Mouse (Mus musculus): ENCODE measurements at regions not wholly inside any gene's neighbourhood (a gene's known extent, or its start where the extent isn't known, plus 50 kb on each side); places are given as distances from the start of the nearest gene placed in this dataset.

- H3K27ac ChIP-seq (replicated peaks) = no peak overlapping the region
- no peak overlapping the region for H3K9ac ChIP-seq (replicated peaks)
- 0 out of 2 replicates have a peak, but pooled peaks cover 5% of the 10 kb centered on the region for H3K4me1 ChIP-seq
- H3K36me3 ChIP-seq = no peaks in the 10 kb centered on the region
- no peak for ATAC-seq (replicated peaks)
- 72% methylated on average over 8 of the region's 8 CpGs for WGBS
- H3K4me2 ChIP-seq (replicated peaks) = no peak overlapping the region
- no peaks in the 10 kb centered on the region for H3K27me3 ChIP-seq
- H3K9me3 ChIP-seq = no peaks in the 10 kb centered on the region
- H3K4me3 ChIP-seq = no peak overlapping the region
These were observed 194.2 kb downstream of the Ajap1 start for GRCm38 (mm10) chr4:153288362-153288761.

DNA sequence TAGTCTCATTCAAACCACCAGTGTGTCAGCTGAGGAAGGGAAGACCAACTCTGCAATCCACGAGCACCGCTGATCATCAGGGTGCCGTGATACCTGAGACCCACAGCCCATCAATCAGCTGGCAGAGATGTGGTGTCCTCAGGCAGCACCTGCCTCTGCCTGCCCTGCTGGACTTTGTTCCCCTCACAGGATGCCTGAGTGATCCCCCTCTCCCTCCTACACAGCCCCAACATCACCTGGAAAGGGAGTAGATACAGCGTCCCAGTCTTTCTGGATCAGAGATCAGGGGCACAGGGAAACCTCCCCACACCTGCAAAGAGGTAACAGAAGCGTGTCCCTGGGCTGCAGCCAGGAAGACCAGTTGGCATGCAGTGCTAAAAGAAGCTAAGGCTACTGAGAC lies 198.4 kb downstream of the Ajap1 start:
- Histone ChIP-seq H3K4me2 (replicated peaks) (no peak overlapping the region), H3K9me3 (no peaks in the 10 kb centered on the region), H3K36me3 (no peaks in the 10 kb centered on the region), H3K4me3 (no peak overlapping the region), H3K4me1 (no peaks in the 10 kb centered on the region), H3K27ac (replicated peaks) (no peak overlapping the region), H3K9ac (replicated peaks) (no peak overlapping the region), H3K27me3 (no peaks in the 10 kb centered on the region)
- ATAC-seq (replicated peaks) = no peak
- WGBS = 92% methylated on average over 5 of the region's 5 CpGs

- WGBS = 63% methylated on average over 5 of the region's 5 CpGs
These were observed 206.0 kb downstream of the Ajap1 start for GRCm38 (mm10) chr4:153276571-153276970.

GRCm38 (mm10) chr4:153271376-153271775 lies 211.2 kb downstream of the Ajap1 start:
- Histone ChIP-seq H3K9me3 (no peaks in the 10 kb centered on the region), H3K9ac (replicated peaks) (no peak overlapping the region), H3K36me3 (no peaks in the 10 kb centered on the region), H3K27ac (replicated peaks) (no peak overlapping the region), H3K27me3 (no peaks in the 10 kb centered on the region), H3K4me2 (replicated peaks) (no peak overlapping the region), H3K4me1 (peaks cover 8% of the 10 kb centered on the region), H3K4me3 (no peak overlapping the region)
- no peak for ATAC-seq (replicated peaks)
- 8% methylated on average over 5 of the region's 5 CpGs for WGBS

More at GRCm38 (mm10) chr4:153276571-153276970, 206.0 kb downstream of the Ajap1 start:
- H3K4me3 ChIP-seq = no peak overlapping the region
- H3K36me3 ChIP-seq = no peaks in the 10 kb centered on the region
- no peak overlapping the region for H3K27ac ChIP-seq (replicated peaks)
- no peak overlapping the region for H3K4me2 ChIP-seq (replicated peaks)
- H3K27me3 ChIP-seq = no peaks in the 10 kb centered on the region
- no peaks in the 10 kb centered on the region for H3K9me3 ChIP-seq
- peaks cover 3% of the 10 kb centered on the region for H3K4me1 ChIP-seq
- H3K9ac ChIP-seq (replicated peaks) = no peak overlapping the region
- ATAC-seq (replicated peaks) = no peak

DNA sequence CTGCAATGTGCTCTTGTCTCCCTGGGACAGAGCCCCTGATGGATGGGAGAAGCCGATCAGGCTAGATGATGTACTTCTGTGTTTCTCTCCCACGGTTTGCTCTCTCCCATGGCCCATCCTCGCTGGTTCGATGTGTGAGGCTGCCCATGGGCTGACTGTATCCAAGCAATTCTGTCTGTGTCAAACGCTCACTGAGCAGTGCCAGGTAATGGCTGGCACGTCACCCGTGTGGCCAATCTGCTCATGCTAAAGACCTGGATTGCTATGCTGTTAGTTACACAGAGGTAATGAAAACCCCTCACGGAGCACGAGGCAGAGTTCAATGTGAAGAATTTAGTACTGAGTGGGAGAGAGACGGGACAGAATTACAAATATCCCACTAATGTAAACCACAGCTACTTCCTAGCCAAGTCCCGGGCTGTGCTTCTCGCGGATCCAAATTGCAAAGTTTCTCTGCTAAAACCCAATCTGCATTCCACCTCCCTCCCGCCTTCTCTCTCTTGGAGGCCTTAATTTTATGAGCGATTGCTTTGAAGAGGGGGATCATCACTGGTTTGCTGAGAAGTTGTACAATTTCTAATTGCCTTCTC lies 219.3 kb downstream of the Ajap1 start:
- no peak for ATAC-seq (replicated peaks)
- Histone ChIP-seq H3K27me3 (no peaks in the 10 kb centered on the region), H3K9ac (replicated peaks) (no peak overlapping the region)

DNA sequence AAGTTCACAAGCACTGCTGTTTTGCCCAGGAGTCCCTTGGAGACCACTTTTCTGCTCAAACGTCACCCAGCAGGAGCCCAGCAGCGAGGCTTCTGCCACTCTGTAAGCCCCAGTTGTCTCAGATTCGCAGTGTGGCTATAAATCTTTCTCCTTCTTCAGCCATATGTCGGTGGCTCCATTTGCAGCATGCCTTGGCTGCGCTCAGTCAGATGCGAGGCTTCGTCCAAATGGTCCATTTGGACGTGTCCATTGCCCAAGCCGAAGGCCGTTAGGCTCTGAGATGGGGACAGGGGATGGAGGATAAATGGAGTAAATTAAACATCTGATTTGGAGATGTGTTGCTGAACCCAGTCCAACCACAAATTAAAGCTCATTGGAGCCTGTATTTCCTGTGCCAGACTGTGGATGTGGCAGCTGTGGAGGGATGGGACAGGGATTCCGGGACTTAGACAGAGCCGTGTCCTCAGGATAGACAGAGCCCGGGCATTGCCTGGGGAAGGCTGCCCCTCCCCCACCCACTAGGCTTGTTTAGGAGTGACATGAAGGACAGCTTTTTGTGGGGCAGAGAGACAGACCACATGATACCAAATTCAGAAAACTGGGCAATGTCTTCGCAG lies 221.6 kb downstream of the Ajap1 start:
- no peaks in the 10 kb centered on the region for H3K4me1 ChIP-seq
- no peaks in the 10 kb centered on the region for H3K9me3 ChIP-seq
- no peak overlapping the region for H3K4me2 ChIP-seq (replicated peaks)
- H3K4me3 ChIP-seq = no peak overlapping the region
- H3K9ac ChIP-seq (replicated peaks) = no peak overlapping the region
- H3K36me3 ChIP-seq = no peaks in the 10 kb centered on the region
- ATAC-seq (replicated peaks) = no peak
- no peaks in the 10 kb centered on the region for H3K27me3 ChIP-seq
- 78% methylated on average over 14 of the region's 14 CpGs for WGBS
- no peak overlapping the region for H3K27ac ChIP-seq (replicated peaks)

More for the DNA sequence above, 219.3 kb downstream of the Ajap1 start:
- H3K4me1 ChIP-seq = no peaks in the 10 kb centered on the region
- H3K4me2 ChIP-seq (replicated peaks) = no peak overlapping the region
- H3K4me3 ChIP-seq = no peak overlapping the region
- WGBS = 72% methylated on average over 15 of the region's 15 CpGs
- no peaks in the 10 kb centered on the region for H3K36me3 ChIP-seq
- H3K9me3 ChIP-seq = no peaks in the 10 kb centered on the region
- no peak overlapping the region for H3K27ac ChIP-seq (replicated peaks)

GRCm38 (mm10) chr4:153251943-153252342 lies 230.7 kb downstream of the Ajap1 start:
- no peak overlapping the region for H3K9ac ChIP-seq (replicated peaks)
- no peaks in the 10 kb centered on the region for H3K27me3 ChIP-seq
- ATAC-seq (replicated peaks) = no peak
- H3K9me3 ChIP-seq = no peaks in the 10 kb centered on the region
- no peak overlapping the region for H3K4me2 ChIP-seq (replicated peaks)
- WGBS = 60% methylated on average over 3 of the region's 3 CpGs
- no peaks in the 10 kb centered on the region for H3K4me1 ChIP-seq
- no peak overlapping the region for H3K27ac ChIP-seq (replicated peaks)
- H3K36me3 ChIP-seq = no peaks in the 10 kb centered on the region
- no peak overlapping the region for H3K4me3 ChIP-seq

- no peak for ATAC-seq (replicated peaks)
- H3K36me3 ChIP-seq = no peaks in the 10 kb centered on the region
- 42% methylated on average over 8 of the region's 8 CpGs for WGBS
- H3K4me2 ChIP-seq (replicated peaks) = no peak overlapping the region
- H3K4me3 ChIP-seq = no peak overlapping the region
- no peaks in the 10 kb centered on the region for H3K4me1 ChIP-seq
- no peak overlapping the region for H3K27ac ChIP-seq (replicated peaks)
- H3K27me3 ChIP-seq = no peaks in the 10 kb centered on the region
- no peak overlapping the region for H3K9ac ChIP-seq (replicated peaks)
- no peaks in the 10 kb centered on the region for H3K9me3 ChIP-seq
These were observed 231.3 kb downstream of the Ajap1 start for GRCm38 (mm10) chr4:153251311-153251710.

DNA sequence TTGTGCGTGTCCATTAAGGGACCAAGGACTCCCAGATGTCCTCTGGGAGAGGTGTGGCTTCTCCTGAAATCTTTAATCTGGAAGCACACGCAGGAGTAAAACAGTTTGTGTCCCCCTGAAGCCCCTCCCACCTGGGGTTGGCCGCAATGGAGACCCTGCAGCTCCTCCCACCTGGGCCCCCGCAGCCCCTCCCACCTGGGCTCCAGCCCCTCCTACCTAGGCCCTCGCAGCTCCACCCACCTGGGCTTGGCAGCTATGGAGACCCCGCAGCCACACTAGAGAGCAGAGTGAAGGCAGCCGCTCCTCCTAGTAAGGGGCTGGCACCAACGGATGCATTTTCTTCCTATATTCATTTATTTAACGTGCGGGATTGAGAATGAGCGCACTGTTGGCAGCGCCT lies 245.9 kb downstream of the Ajap1 start:
- no peaks in the 10 kb centered on the region for H3K27me3 ChIP-seq
- H3K9ac ChIP-seq (replicated peaks) = no peak overlapping the region
- H3K4me2 ChIP-seq (replicated peaks) = no peak overlapping the region
- no peaks in the 10 kb centered on the region for H3K36me3 ChIP-seq
- 6% methylated on average over 12 of the region's 12 CpGs for WGBS
- H3K4me3 ChIP-seq = no peak overlapping the region
- H3K9me3 ChIP-seq = no peaks in the 10 kb centered on the region
- no peak overlapping the region for H3K27ac ChIP-seq (replicated peaks)
- 0 out of 2 replicates have a peak, but pooled peaks cover 7% of the 10 kb centered on the region for H3K4me1 ChIP-seq
- ATAC-seq (replicated peaks) = no peak

GRCm38 (mm10) chr4:153233762-153234161 lies 248.8 kb downstream of the Ajap1 start:
- no peak overlapping the region for H3K27ac ChIP-seq (replicated peaks)
- ATAC-seq (replicated peaks) = no peak
- 75% methylated on average over 5 of the region's 5 CpGs for WGBS
- H3K4me3 ChIP-seq = no peak overlapping the region
- no peaks in the 10 kb centered on the region for H3K36me3 ChIP-seq
- peaks cover 5% of the 10 kb centered on the region; the same call in 1 of the 2 replicates for H3K27me3 ChIP-seq
- no peaks in the 10 kb centered on the region for H3K9me3 ChIP-seq
- H3K9ac ChIP-seq (replicated peaks) = no peak overlapping the region
- 0 out of 2 replicates have a peak, but pooled peaks cover 7% of the 10 kb centered on the region for H3K4me1 ChIP-seq
- H3K4me2 ChIP-seq (replicated peaks) = no peak overlapping the region

DNA sequence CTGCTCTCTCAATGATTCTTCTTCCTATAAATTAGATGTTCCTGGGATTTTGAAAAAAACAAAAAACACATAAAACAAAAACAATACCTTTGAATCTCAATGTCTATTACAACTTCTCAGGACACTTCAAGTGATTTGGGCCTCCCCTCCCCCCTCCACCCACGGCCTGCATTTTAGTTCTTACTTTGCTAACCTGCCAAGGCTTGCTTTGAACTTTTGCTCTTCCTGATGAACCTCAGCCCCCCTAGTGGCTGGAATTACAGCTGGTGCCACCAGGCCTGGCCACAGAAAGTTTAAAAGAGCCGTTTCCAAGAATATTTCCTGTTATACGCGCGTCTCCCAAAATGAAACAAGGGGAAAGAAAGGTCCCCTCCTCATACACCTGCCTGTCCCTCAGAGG lies 253.4 kb downstream of the Ajap1 start:
- Histone ChIP-seq H3K4me3 (no peak overlapping the region), H3K36me3 (no peaks in the 10 kb centered on the region), H3K9me3 (no peaks in the 10 kb centered on the region), H3K4me1 (peaks cover 9% of the 10 kb centered on the region; the same call in 1 of the 2 replicates), H3K9ac (replicated peaks) (no peak overlapping the region), H3K27ac (replicated peaks) (no peak overlapping the region), H3K27me3 (peaks cover 12% of the 10 kb centered on the region; the same call in 1 of the 2 replicates), H3K4me2 (replicated peaks) (no peak overlapping the region)
- WGBS = 62% methylated on average over 5 of the region's 5 CpGs
- no peak for ATAC-seq (replicated peaks)

DNA sequence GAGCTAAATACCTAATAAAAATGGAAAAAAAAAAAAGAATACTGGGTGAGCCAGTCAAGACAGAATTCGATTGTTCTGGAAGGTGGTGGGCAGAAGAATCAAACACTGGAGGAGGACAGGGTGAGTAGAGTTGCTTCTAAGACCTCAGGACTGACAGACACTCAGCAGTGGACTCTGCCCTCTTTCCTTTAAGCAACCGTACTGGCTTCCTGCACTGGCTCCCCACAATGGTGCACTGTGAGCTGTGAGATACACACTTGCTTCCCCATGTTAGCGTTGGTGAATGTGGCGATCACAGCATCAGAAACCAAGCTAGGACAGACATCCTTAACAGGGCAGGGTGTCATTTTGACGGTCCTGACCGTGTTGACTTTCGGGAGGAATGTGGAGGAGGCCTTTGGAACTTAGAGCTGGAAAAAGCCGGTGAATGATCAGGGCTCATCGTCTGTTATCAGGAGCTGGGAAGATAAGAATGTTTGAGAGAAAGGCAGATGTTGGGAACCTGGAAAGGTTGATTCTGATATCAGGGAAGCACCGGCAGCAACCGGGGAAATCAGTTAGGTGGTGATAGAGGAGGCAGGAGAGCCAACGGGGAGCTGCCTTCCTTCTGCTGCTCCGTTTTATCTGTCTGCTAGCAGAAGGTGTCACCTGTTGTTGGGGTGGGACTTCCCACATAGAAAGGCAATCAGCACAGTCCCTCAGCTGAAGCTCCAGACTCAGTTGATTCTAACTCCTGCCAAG lies 254.8 kb downstream of the Ajap1 start:
- Histone ChIP-seq H3K9ac (replicated peaks) (no peak overlapping the region), H3K9me3 (no peaks in the 10 kb centered on the region), H3K4me2 (replicated peaks) (no peak overlapping the region), H3K27ac (replicated peaks) (no peak overlapping the region), H3K4me1 (peaks cover 12% of the 10 kb centered on the region), H3K4me3 (no peak overlapping the region), H3K36me3 (no peaks in the 10 kb centered on the region), H3K27me3 (peaks cover 15% of the 10 kb centered on the region; the same call in 1 of the 2 replicates)
- WGBS = 91% methylated on average over 13 of the region's 13 CpGs
- ATAC-seq (replicated peaks) = no peak

Data from forebrain, embryonic 15.5 days (tissue).